Mouse (Mus musculus) ES-E14 (cell line): ENCODE measurements around the gene Khk.

Experiments used
- HCFC1 ChIP-seq: IDR thresholded peaks from 2 replicates; pipeline ENCODE4 v1.6.1; 2012; ENCODE audit warnings: low read length, inconsistent platforms, borderline replicate concordance; ENCODE audit not compliant: insufficient read depth
- ZC3H11A ChIP-seq: IDR thresholded peaks from 2 replicates; pipeline ENCODE4 v1.6.1; 2012; ENCODE audit warnings: low read depth, mild to moderate bottlenecking, inconsistent platforms, low read length, borderline replicate concordance

GRCm38 (mm10) chr5:30914849-30915248, 6.4 kb upstream of the Khk start:
- TF ChIP-seq ZC3H11A (no peak), HCFC1 (no peak)
